Mouse (Mus musculus) myocyte (in vitro differentiated cells): ENCODE measurements around the gene Gpr143. TPM values are rescaled to one million over a fixed set of nuclear protein-coding genes. Genes with fewer than 3 reads are reported as not detected.

Experiments
- H3K27me3 ChIP-seq: one replicate; pipeline ENCODE4 v1.6.1; 2011; ENCODE audit not compliant: control insufficient read depth, insufficient read depth, insufficient read length
- H3K36me3 ChIP-seq: one replicate; pipeline ENCODE4 v1.6.1; 2011; ENCODE audit not compliant: control insufficient read depth, insufficient read depth
- H3K4me2 ChIP-seq: one replicate; pipeline ENCODE4 v1.6.1; 2011; ENCODE audit warnings: low read depth, control low read depth
- H3K4me3 ChIP-seq: one replicate; pipeline ENCODE4 v1.5.1; 2011; ENCODE audit warnings: mild to moderate bottlenecking, control low read depth, moderate library complexity
- H3K79me2 ChIP-seq: one replicate; pipeline ENCODE4 v1.6.1; 2011; ENCODE audit not compliant: control insufficient read depth, insufficient read depth
- H3ac ChIP-seq: one replicate; pipeline ENCODE4 v1.6.1; 2011; ENCODE audit not compliant: control insufficient read depth, insufficient read length
- CEBPB ChIP-seq: IDR thresholded peaks from 2 replicates; pipeline ENCODE4 v1.6.1; 2011; ENCODE audit warnings: mild to moderate bottlenecking, moderate library complexity; ENCODE audit not compliant: poor library complexity, insufficient read depth, severe bottlenecking
- E2F4 ChIP-seq: IDR thresholded peaks from one replicate; pipeline ENCODE4 v1.6.1; 2011; ENCODE audit warnings: mild to moderate bottlenecking, control low read depth, moderate library complexity; ENCODE audit not compliant: insufficient read depth
- MAX ChIP-seq: IDR thresholded peaks from one replicate; pipeline ENCODE4 v1.6.1; 2011; ENCODE audit warnings: low read depth, mild to moderate bottlenecking, control low read depth
- MYOD1 ChIP-seq, 3 experiments: IDR thresholded peaks; one replicate each; pipeline ENCODE4 v1.6.1; 2011; ENCODE audit warnings: control low read depth in 2 of 3, low read depth in 2 of 3, mild to moderate bottlenecking in 2 of 3, moderate library complexity in 1 of 3; ENCODE audit not compliant: insufficient read length in 2 of 3, control insufficient read depth in 1 of 3
- MYOG ChIP-seq, 3 experiments: IDR thresholded peaks; one replicate each; pipeline ENCODE4 v1.6.1; 2011; ENCODE audit warnings: control low read depth in 2 of 3, low read depth in 2 of 3, mild to moderate bottlenecking in 2 of 3; ENCODE audit not compliant: insufficient read length in 2 of 3, control insufficient read depth in 1 of 3, insufficient read depth in 1 of 3
- POLR2A ChIP-seq: IDR thresholded peaks from one replicate; pipeline ENCODE4 v1.6.1; 2011; ENCODE audit warnings: low read depth, mild to moderate bottlenecking, control low read depth, moderate library complexity; ENCODE audit not compliant: insufficient read length
- POLR2AphosphoS2 ChIP-seq: IDR thresholded peaks from one replicate; pipeline ENCODE4 v1.6.1; 2011; ENCODE audit warnings: low read depth, control low read depth; ENCODE audit not compliant: insufficient read length
- REST ChIP-seq: IDR thresholded peaks from one replicate; pipeline ENCODE4 v1.6.1; 2011; ENCODE audit warnings: mild to moderate bottlenecking, control low read depth, moderate library complexity; ENCODE audit not compliant: insufficient read depth, insufficient read length
- SRF ChIP-seq: IDR thresholded peaks from one replicate; pipeline ENCODE4 v1.6.1; 2011; ENCODE audit warnings: low read depth; ENCODE audit not compliant: control insufficient read depth, insufficient read length
- TCF12 ChIP-seq: IDR thresholded peaks from one replicate; pipeline ENCODE4 v1.6.1; 2011; ENCODE audit warnings: mild to moderate bottlenecking, control low read depth; ENCODE audit not compliant: poor library complexity, insufficient read depth, severe bottlenecking
- TCF3 ChIP-seq: IDR thresholded peaks from one replicate; pipeline ENCODE4 v1.6.1; 2011; ENCODE audit warnings: low read depth, control low read depth; ENCODE audit not compliant: insufficient read length
- USF1 ChIP-seq: IDR thresholded peaks from one replicate; pipeline ENCODE4 v1.6.1; 2011; ENCODE audit warnings: low read depth, mild to moderate bottlenecking, control low read depth, moderate library complexity
- polyA plus RNA-seq: library from polyadenylated mRNA; unstranded; fragments of >200 nt; fragmentation: generic; extraction: Trizol; gene quantifications from one replicate; pipeline ENCODE4 v1.2.1, GENCODE M21; 2012; ENCODE audit warnings: missing spikeins

The Gpr143 gene
- polyA plus RNA-seq, 1 experiment = 0.07 TPM

DNA sequence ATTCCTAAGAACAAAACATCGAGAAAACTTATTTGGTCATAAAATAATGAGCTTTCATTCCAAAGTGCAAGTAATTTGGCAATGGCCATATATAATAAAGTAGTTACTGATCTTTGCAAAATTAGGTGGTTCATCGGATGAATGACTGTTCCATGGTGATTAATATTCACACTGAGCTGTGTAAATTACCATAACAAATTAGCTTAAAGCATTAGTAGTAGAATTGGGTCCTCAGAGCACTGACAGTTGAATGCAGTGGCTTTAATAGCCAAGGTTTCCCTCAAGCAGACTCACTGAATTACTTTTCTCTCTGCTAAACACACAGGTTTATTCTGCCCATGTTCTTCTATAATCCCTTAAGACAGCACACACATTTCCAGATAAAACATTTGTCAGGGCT is 35.8 kb upstream of the Gpr143 start:
- Histone ChIP-seq H3ac (no peak overlapping the region), H3K36me3 (no peaks in the 10 kb centered on the region), H3K27me3 (no peaks in the 10 kb centered on the region), H3K79me2 (no peaks in the 10 kb centered on the region), H3K4me2 (no peak overlapping the region), H3K4me3 (no peak overlapping the region)
- no peak for TF ChIP-seq USF1
- no peak for TF ChIP-seq MYOD1 (IDR thresholded peaks at IDR 0.05; ENCODE audit: control insufficient read depth in 1 of 3, insufficient read length in 2 of 3, low read depth in 2 of 3)
- no peak for TF ChIP-seq TCF12
- no peak for TF ChIP-seq POLR2AphosphoS2
- TF ChIP-seq MAX = no peak
- no peak for TF ChIP-seq MYOG (IDR thresholded peaks at IDR 0.05; ENCODE audit: control insufficient read depth in 1 of 3, insufficient read depth in 1 of 3, insufficient read length in 2 of 3, low read depth in 2 of 3)
- no peak for TF ChIP-seq E2F4
- no peak for TF ChIP-seq TCF3
- no peak for TF ChIP-seq REST
- no peak for TF ChIP-seq POLR2A
- no peak for TF ChIP-seq CEBPB

DNA sequence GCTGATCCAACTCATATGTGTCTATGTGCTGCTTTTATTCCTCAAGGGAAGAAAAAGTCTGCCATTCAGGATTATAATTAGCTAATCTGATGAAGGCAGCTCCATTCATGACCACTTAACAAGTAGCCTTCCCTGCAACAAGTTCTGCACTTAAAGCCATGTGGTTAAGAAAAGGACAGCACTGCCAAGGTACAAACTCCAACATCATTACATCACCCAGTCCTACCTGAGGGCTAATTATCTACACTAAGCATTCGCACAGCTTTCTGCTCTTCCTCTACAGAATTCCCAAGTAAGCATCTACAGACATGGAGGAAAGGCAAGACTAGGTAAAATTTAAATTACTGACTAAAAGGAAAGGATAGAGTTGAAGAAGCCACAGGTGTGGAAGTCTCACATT is 25.9 kb upstream of the Gpr143 start:
- no peak overlapping the region for H3K4me2 ChIP-seq
- TF ChIP-seq E2F4 (no peak), MYOD1 (IDR thresholded peaks at IDR 0.05; ENCODE audit: control insufficient read depth in 1 of 3, insufficient read length in 2 of 3, low read depth in 2 of 3) (no peak), SRF (no peak), REST (no peak), USF1 (no peak), MYOG (IDR thresholded peaks at IDR 0.05; ENCODE audit: control insufficient read depth in 1 of 3, insufficient read depth in 1 of 3, insufficient read length in 2 of 3, low read depth in 2 of 3) (no peak), TCF12 (no peak), CEBPB (no peak), TCF3 (no peak), POLR2A (no peak)
- H3K36me3 ChIP-seq = no peaks in the 10 kb centered on the region
- no peak overlapping the region for H3ac ChIP-seq
- no peaks in the 10 kb centered on the region for H3K79me2 ChIP-seq
- H3K4me3 ChIP-seq = no peak overlapping the region
- no peaks in the 10 kb centered on the region for H3K27me3 ChIP-seq

DNA sequence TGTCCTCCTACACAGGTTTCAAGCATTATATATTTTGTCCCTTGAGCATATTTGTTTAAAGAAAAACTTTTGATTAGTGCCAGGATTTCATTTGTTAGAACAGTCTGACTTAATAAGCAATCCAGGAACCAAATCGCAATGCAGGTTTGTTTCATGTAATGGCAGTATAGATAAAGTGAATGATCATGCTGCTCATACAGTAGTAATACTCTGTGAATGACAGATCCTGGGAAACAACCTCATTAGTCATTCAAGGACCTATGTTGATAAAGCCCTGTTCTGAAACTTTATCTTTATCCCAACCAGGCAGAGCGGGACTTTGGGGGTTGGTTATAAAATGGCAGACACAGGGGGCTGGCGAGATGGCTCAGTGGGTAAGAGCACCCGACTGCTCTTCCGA is 25.4 kb upstream of the Gpr143 start:
- H3K4me2 ChIP-seq = no peak overlapping the region
- no peaks in the 10 kb centered on the region for H3K36me3 ChIP-seq
- no peak for TF ChIP-seq MYOD1 (IDR thresholded peaks at IDR 0.05; ENCODE audit: control insufficient read depth in 1 of 3, insufficient read length in 2 of 3, low read depth in 2 of 3)
- TF ChIP-seq MAX = no peak
- no peak for TF ChIP-seq REST
- no peak for TF ChIP-seq POLR2AphosphoS2
- no peak for TF ChIP-seq SRF
- no peak for TF ChIP-seq MYOG (IDR thresholded peaks at IDR 0.05; ENCODE audit: control insufficient read depth in 1 of 3, insufficient read depth in 1 of 3, insufficient read length in 2 of 3, low read depth in 2 of 3)
- no peak for TF ChIP-seq USF1
- no peak for TF ChIP-seq POLR2A
- no peak for TF ChIP-seq TCF3
- TF ChIP-seq TCF12 = no peak
- TF ChIP-seq E2F4 = no peak
- no peak for TF ChIP-seq CEBPB
- H3ac ChIP-seq = no peak overlapping the region
- no peak overlapping the region for H3K4me3 ChIP-seq
- H3K79me2 ChIP-seq = no peaks in the 10 kb centered on the region
- no peaks in the 10 kb centered on the region for H3K27me3 ChIP-seq

DNA sequence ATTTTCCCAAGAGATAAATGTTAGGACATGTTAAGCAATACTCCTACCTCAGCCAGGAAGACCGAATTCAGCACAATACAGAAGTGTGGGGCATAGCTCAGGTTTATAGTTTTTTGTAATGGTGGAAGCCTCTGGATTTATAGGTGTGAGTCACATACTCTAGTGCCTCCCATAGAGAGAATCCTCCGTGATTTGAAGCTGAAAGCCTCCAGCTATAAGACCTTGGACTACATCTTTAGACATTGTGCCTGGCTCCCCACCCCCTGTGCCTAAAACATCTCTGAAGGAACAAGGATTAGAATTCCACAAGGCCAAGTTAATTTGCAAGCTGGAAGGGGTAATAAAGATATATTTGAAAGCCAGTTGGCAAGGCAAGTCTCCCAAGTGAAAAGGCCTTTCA is 19.3 kb upstream of the Gpr143 start:
- H3K4me3 ChIP-seq = no peak overlapping the region
- H3K36me3 ChIP-seq = no peaks in the 10 kb centered on the region
- no peaks in the 10 kb centered on the region for H3K79me2 ChIP-seq
- no peak overlapping the region for H3K4me2 ChIP-seq
- H3ac ChIP-seq = no peak overlapping the region
- H3K27me3 ChIP-seq = no peaks in the 10 kb centered on the region
- TF ChIP-seq POLR2AphosphoS2 = no peak
- no peak for TF ChIP-seq REST
- no peak for TF ChIP-seq TCF12
- no peak for TF ChIP-seq MYOD1 (IDR thresholded peaks at IDR 0.05; ENCODE audit: control insufficient read depth in 1 of 3, insufficient read length in 2 of 3, low read depth in 2 of 3)
- no peak for TF ChIP-seq E2F4
- TF ChIP-seq MAX = no peak
- no peak for TF ChIP-seq MYOG (IDR thresholded peaks at IDR 0.05; ENCODE audit: control insufficient read depth in 1 of 3, insufficient read depth in 1 of 3, insufficient read length in 2 of 3, low read depth in 2 of 3)
- no peak for TF ChIP-seq SRF
- TF ChIP-seq POLR2A = no peak
- no peak for TF ChIP-seq USF1
- no peak for TF ChIP-seq TCF3
- TF ChIP-seq CEBPB = no peak

DNA sequence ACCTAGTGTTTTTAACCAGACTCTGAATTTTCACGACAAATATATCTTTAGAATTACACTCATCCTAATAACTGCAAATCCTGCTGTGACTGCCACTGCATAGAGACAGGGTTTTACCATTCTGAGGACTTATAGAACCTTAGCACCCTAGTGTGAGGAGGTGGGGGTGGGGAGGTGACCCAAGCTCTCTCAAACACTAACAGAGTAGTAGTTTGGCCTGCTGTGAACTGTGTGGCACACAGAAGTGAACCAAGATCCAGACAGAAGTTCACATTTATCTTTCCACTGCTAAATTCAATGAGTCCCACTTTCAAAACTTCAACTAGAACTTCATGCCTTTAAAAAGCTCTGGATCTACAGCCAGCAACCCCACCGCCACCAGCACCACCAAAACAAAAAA is 18.9 kb upstream of the Gpr143 start:
- Histone ChIP-seq H3ac (no peak overlapping the region), H3K4me2 (no peak overlapping the region), H3K36me3 (no peaks in the 10 kb centered on the region), H3K4me3 (no peak overlapping the region), H3K27me3 (no peaks in the 10 kb centered on the region), H3K79me2 (no peaks in the 10 kb centered on the region)
- no peak for TF ChIP-seq E2F4
- no peak for TF ChIP-seq REST
- TF ChIP-seq CEBPB = no peak
- no peak for TF ChIP-seq MYOG (IDR thresholded peaks at IDR 0.05; ENCODE audit: control insufficient read depth in 1 of 3, insufficient read depth in 1 of 3, insufficient read length in 2 of 3, low read depth in 2 of 3)
- no peak for TF ChIP-seq POLR2AphosphoS2
- TF ChIP-seq SRF = no peak
- TF ChIP-seq POLR2A = no peak
- TF ChIP-seq MYOD1 (IDR thresholded peaks at IDR 0.05; ENCODE audit: control insufficient read depth in 1 of 3, insufficient read length in 2 of 3, low read depth in 2 of 3) = no peak
- no peak for TF ChIP-seq TCF12
- no peak for TF ChIP-seq USF1
- TF ChIP-seq TCF3 = no peak
- no peak for TF ChIP-seq MAX
